Mouse (Mus musculus): Measurements from ENCODE around the gene Aifm2. TPM values are rescaled to one million over a fixed set of nuclear protein-coding genes. Genes with fewer than 3 reads are reported as not detected.

Aifm2 gene
- total RNA-seq (2017) = 8.5 to 18.3 TPM (median 17.4 TPM) in 3 replicates

DNA sequence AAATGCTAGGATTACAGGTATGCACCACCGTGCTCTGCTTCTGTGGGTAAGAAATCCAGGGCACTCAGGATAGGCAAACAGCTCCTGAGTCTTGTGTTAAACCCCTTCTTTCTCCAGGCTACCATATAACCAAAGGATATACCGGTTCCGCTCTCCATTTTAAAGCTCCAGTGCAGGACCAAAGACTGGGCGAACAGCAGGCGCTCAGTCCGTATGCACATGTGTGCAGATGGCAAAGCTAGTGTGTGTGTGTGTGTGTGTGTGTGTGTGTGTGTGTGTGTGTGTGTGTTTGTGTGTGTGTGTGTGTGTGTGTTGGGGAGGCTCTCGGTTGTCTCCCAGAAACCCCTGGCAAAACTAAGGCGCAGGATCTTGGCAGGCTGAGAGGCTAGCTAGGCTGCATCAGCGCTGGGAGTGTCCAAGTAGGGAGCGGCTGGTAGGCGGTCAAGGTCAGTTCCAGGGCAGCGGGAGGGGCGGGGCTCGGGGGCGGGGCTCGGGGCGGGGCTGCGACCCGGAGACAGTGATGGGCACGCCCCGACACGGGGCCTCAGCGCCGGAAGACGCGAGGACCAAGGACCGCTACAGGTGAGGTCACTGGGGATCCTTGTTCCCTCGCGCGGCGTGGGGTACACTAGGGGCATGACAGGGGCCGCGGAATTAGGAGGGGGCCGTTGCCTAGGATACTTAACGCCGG, at the start of gene Aifm2:
TSS of gene Aifm2 (plus strand) at position 493 of the 691 bp plus-strand sequence.
- ATAC-seq (replicated peaks; ENCODE audit: insufficient number of reproducible peaks, low FRiP score, low TSS enrichment, poor library complexity, severe bottlenecking) = peak; percentile 80

GRCm38 (mm10) chr10:61665651-61666050, 49.4 kb upstream of the Aifm2 start:
- ATAC-seq (replicated peaks; ENCODE audit: insufficient number of reproducible peaks, low FRiP score, low TSS enrichment, poor library complexity, severe bottlenecking) = no peak

DNA sequence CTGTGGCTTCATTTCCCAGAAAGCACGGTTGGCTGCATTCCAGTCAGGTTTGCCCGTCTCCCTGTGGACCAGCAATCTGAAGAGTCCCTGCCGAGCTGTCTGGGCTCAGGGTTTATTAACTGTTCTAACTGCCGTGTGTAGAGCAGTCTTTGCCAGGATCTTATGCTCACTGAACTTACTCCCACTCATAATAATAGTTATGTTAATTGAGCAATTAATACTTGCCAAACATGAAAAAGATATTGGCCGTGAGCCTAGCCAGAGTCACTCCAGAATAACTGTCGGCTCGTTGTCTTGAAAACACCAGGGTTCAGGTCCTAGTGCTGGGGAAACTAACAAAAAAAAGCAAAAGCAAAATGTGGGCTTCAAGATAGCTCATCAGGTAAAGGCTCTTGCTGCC, 45.8 kb upstream of the Aifm2 start:
- ATAC-seq (replicated peaks; ENCODE audit: insufficient number of reproducible peaks, low FRiP score, low TSS enrichment, poor library complexity, severe bottlenecking) = no peak

DNA sequence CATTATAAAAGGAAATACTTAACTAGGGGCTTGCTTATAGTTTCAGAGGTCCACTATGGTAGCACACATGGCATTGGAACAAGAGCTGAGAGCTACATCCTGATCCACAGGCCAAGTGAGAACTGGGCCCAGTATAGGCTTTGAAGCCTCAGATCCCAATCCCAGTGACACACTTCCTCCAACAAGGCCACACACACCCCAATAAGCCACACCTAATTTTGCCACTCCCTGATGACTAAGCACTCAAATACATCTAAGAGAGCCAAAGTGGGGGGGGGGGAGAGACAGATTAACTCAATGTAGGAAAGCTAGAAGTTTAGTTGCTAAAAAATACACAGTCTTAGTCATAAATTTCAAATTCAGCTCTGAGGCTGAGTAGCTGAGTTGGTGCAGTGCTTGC, 45.2 kb upstream of the Aifm2 start:
- no peak for ATAC-seq (replicated peaks; ENCODE audit: insufficient number of reproducible peaks, low FRiP score, low TSS enrichment, poor library complexity, severe bottlenecking)

DNA sequence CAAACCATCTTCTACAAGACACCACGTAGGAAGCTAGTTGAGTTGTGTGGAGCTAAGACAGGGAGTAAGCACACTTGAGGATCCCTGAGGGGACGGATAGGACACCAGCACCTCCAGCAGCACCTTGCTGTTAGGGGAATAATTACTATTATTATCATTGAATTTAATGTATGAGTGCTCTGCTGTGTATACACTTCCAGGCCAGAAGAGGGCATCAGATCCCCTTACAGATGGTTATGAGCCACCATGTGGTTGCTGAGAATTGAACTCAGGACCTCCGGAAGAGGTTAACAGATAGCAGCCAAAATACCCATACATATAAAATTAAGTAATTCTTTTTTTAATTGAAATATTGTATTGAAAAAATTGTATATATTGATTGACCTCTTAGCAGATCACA, 44.3 kb upstream of the Aifm2 start:
- ATAC-seq (replicated peaks; ENCODE audit: insufficient number of reproducible peaks, low FRiP score, low TSS enrichment, poor library complexity, severe bottlenecking) = no peak; the same call in 1 of the 2 replicates

DNA sequence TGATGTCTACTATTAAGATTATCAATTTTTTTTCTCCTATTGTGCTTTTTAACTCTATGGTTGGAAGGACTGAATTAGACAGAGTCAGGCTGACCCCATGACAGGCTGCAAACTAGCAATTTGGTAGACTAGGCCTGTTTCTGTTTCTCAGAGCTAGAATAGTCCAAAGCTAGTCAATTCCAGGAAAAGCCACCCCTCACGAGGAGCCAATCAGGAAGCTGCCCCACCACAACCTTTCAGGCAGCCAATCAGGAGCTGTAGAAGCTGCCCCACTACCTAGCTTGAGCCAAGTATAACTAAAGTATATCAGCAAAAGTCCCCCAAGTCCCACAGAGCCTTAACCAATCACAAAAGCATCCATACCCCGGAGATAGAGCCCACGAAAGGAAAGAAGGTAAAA, 39.1 kb upstream of the Aifm2 start:
- no peak for ATAC-seq (replicated peaks; ENCODE audit: insufficient number of reproducible peaks, low FRiP score, low TSS enrichment, poor library complexity, severe bottlenecking)

DNA sequence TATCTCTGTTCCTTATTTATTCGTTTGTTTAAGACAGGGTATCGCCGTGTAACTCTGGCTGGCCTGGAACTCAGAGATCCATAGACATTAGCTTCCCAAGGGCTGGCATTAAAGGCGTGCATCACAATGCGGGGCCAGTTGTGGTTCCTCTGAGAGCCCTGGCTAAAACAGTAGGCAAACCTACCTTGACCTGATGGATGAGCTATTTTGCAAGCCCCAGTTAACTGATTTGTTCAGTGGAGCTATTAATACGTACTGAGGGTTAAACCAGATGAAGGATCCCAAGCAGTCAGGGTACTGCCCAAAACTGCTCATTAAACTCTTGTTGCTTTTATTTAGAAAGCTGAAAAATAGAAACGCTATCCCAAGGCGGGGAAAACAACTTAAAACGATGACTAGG, 35.5 kb upstream of the Aifm2 start:
- no peak for ATAC-seq (replicated peaks; ENCODE audit: insufficient number of reproducible peaks, low FRiP score, low TSS enrichment, poor library complexity, severe bottlenecking)

DNA sequence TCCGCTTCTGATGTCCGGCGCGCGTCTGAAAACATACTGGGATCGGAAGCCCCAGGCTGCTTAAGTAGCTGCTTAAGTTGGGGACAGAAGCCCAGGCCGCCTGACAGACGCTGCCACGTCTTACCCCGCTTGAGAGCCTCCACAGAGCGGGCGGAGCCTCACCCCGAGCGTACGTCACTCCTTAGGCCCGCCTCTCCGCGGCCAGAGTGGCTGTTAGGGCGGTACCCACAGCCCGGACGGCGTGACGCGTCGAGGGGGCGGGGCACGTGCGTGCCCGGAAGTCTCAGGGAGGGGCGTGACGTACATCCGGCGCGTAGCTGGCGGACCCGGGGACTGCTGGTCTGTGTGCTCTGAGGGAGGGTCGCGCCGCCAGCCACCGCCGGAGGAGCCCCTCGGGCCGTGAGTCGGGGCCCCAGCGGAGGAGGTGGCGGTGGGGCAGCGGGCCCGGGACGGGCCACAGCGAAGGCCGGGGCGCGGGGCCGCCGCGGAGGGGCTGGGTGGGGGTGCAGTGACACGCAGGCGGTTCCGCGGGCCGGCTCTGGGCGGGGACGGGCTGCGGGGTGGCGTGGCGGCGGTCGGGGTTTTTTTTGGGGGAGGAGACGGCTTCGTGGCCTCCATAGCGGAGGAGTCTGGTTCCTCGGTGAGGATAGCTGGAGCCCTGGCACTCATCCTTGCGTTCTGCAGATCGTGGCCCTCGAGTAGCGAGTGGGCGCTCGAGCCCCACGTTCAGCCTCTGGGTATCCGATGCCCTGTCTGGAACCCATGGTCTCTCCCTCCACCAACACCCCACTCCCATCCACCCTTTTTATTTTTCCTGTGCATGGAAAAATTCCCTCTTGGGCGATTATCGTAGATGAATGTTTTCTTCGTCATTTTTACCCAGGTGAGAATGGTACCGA, 34.8 kb upstream of the Aifm2 start, which contains the start of gene Sar1a:
TSS of gene Sar1a (plus strand) at position 285 of the 899 bp plus-strand sequence.
- peak; percentile 98 for ATAC-seq (replicated peaks; ENCODE audit: insufficient number of reproducible peaks, low FRiP score, low TSS enrichment, poor library complexity, severe bottlenecking)

DNA sequence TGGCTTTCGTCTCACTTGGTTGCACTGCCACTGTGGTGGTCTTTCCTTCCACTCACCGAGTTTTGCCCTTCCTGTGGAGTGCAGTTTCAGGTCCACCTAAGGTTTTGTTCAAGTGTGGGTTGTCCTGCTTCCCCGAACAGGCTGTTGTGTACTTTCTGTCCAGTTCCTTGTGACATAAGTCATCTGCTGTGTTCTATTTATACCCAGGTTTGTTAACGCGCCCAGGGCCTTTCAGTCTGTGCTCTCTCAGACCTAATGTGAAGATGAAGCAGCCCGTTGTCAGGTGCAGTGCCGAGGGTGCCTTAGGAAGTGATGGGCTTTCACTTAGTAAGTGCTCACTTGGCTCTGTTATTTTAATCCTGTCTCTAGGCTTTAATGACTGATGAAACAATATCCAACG, 25.7 kb upstream of the Aifm2 start:
- no peak for ATAC-seq (replicated peaks; ENCODE audit: insufficient number of reproducible peaks, low FRiP score, low TSS enrichment, poor library complexity, severe bottlenecking)

GRCm38 (mm10) chr10:61693563-61693962, 21.5 kb upstream of the Aifm2 start:
- ATAC-seq (replicated peaks; ENCODE audit: insufficient number of reproducible peaks, low FRiP score, low TSS enrichment, poor library complexity, severe bottlenecking) = no peak

- ATAC-seq (replicated peaks; ENCODE audit: insufficient number of reproducible peaks, low FRiP score, low TSS enrichment, poor library complexity, severe bottlenecking) = peak; percentile 95
Measured at GRCm38 (mm10) chr10:61694870-61695670, 20.0 kb upstream of the Aifm2 start, which contains the start of gene Tysnd1. Tysnd1 (plus strand) TSS chr10:61695514.

- no peak for ATAC-seq (replicated peaks; ENCODE audit: insufficient number of reproducible peaks, low FRiP score, low TSS enrichment, poor library complexity, severe bottlenecking)
Measured at GRCm38 (mm10) chr10:61695703-61696559, 19.1 kb upstream of the Aifm2 start.

GRCm38 (mm10) chr10:61696560-61696823, 18.6 kb upstream of the Aifm2 start:
- ATAC-seq (replicated peaks; ENCODE audit: insufficient number of reproducible peaks, low FRiP score, low TSS enrichment, poor library complexity, severe bottlenecking) = no peak

- ATAC-seq (replicated peaks; ENCODE audit: insufficient number of reproducible peaks, low FRiP score, low TSS enrichment, poor library complexity, severe bottlenecking) = no peak
Measured at GRCm38 (mm10) chr10:61697028-61697427, 18.0 kb upstream of the Aifm2 start.

- ATAC-seq (replicated peaks; ENCODE audit: insufficient number of reproducible peaks, low FRiP score, low TSS enrichment, poor library complexity, severe bottlenecking) = no peak
Measured at GRCm38 (mm10) chr10:61704663-61705062, 10.4 kb upstream of the Aifm2 start.

- 0 out of 2 replicates have a peak, but pooled peaks have one; percentile 15 for ATAC-seq (replicated peaks; ENCODE audit: insufficient number of reproducible peaks, low FRiP score, low TSS enrichment, poor library complexity, severe bottlenecking)
Measured at GRCm38 (mm10) chr10:61706412-61707375, 8.4 kb upstream of the Aifm2 start.

DNA sequence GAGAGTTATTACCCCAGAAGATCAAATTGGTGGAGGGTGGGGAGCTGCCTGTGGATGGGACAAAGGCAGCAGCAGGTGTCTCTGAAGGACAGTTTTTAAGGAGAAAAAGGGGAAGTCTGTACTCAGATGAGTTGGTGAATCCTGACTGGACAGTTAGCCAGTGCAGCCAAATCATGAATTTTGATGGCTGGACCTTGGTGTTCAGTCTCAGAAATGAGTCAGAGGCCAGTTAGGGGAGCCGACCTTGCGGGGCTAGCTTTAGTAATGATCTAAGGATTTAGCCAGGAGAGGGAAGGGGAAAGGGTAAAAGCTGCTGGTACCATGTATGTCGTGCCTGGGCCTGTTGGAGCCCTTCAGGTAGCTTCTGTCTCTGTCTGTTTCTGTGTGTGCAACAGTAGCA, 1.5 kb upstream of the Aifm2 start:
- no peak for ATAC-seq (replicated peaks; ENCODE audit: insufficient number of reproducible peaks, low FRiP score, low TSS enrichment, poor library complexity, severe bottlenecking)
